Mouse (Mus musculus) neural tube, embryonic 12.5 days (tissue): Measurements from ENCODE around the gene Trmt1. TPM values are rescaled to one million over a fixed set of nuclear protein-coding genes. Genes with fewer than 3 reads are reported as not detected.
A peak's percentile ranks its signal among the peaks of the same experiment; 100 is the strongest.

ENCODE experiments used
- ATAC-seq: fragments of 200-750 bp; cut with Nextera tagmentation; 2 replicates; pipeline ENCODE4 v1.8.0; 2017; ENCODE audit warnings: low read depth, mild to moderate bottlenecking, moderate TSS enrichment, moderate library complexity; ENCODE audit not compliant: low FRiP score
- H3K27ac ChIP-seq: fragments of 300-500 bp; sonication (generic); 2 replicates; pipeline ENCODE4 v1.5.1; 2016
- H3K27me3 ChIP-seq: fragments of 300-500 bp; sonication (generic); replicated peaks from 2 replicates; pipeline ENCODE4 v1.6.1; 2016; ENCODE audit warnings: mild to moderate bottlenecking
- H3K36me3 ChIP-seq: fragments of 300-500 bp; sonication (generic); 2 replicates; pipeline ENCODE4 v1.6.1; 2016; ENCODE audit warnings: mild to moderate bottlenecking
- H3K4me1 ChIP-seq: fragments of 300-500 bp; sonication (generic); 2 replicates; pipeline ENCODE4 v1.6.1; 2016
- H3K4me2 ChIP-seq: fragments of 300-500 bp; sonication (generic); replicated peaks from 2 replicates; pipeline ENCODE4 v1.6.1; 2016; ENCODE audit warnings: mild to moderate bottlenecking
- H3K4me3 ChIP-seq: fragments of 300-500 bp; sonication (generic); 2 replicates; pipeline ENCODE4 v1.5.1; 2016
- H3K9ac ChIP-seq: fragments of 300-500 bp; sonication (generic); 2 replicates; pipeline ENCODE4 v1.6.1; 2016; ENCODE audit warnings: mild to moderate bottlenecking
- H3K9me3 ChIP-seq: fragments of 300-500 bp; sonication (generic); 2 replicates; pipeline ENCODE4 v1.6.1; 2016; ENCODE audit warnings: mild to moderate bottlenecking
- WGBS: fragments of 180-500 bp; shearing (Covaris S2); methylation state at CpG from one replicate; pipeline ENCODE4 v1.1.7; 2016; 5-methylcytosine and 5-hydroxymethylcytosine counted together
- polyA plus RNA-seq: library from polyadenylated mRNA; unstranded; fragments of >200 nt; fragmentation: Nextera tagmentation; extraction: Ambion mirVana; gene quantifications from 2 replicates; pipeline ENCODE4 v1.2.1, GENCODE M21; 2016

The Trmt1 gene
- polyA plus RNA-seq, 1 experiment from 2014 or later, result 58.5 TPM

DNA sequence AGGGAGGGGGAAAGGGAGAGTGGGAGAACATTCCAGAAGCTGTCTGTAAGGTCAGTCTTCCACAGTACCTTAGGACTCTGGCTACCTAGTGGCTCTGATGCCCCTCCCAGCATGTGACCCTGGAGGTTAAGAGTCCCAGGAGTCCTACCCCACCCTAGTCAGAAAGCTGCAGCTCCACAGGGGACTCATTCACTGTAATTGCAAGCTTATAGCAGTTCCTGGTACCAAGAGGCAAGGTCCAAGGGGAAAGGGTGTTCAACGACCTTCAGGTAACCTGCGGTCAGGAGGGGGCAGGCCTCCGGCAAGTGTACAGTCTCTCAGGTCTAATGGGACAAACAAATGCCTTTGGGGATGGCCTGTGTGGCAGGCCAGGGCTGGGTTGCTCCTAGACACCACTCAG is 35.9 kb upstream of the Trmt1 start:
- no peaks in the 10 kb centered on the region for H3K27me3 ChIP-seq
- H3K4me1 ChIP-seq, result peaks cover 24% of the 10 kb centered on the region
- H3K4me2 ChIP-seq, result no peak overlapping the region
- H3K9ac ChIP-seq, result no peak overlapping the region
- WGBS, result 31% methylated on average over 3 of the region's 3 CpGs
- no peak for ATAC-seq
- no peak overlapping the region for H3K4me3 ChIP-seq
- H3K9me3 ChIP-seq, result no peaks in the 10 kb centered on the region
- H3K27ac ChIP-seq, result no peak overlapping the region
- H3K36me3 ChIP-seq, result no peaks in the 10 kb centered on the region

DNA sequence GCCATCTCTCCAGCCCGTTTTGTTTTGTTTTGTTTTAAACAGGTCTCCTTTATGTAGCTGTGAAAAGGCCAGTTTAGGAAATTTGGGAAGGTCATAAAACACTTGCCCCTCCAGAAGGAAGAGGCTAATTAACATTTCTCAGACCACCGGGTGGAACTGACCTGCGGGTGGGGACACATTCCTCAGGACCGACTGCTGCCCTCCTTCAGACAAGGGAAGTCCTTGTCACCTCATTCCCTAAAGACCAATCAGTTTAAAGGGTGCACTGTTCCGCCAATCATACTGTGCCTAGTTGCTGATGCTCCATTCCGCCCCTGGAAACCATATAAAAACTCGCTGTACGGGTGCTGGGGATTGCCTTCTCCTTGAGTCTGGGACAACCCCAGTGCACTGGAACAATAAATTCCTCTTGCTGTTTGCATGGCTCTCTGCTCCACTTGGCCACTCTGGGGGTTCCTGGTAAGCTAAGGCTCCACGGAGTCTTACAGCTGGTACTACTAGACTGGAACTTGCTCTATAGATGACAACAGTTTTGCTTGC is 32.9 kb upstream of the Trmt1 start:
- Histone ChIP-seq H3K36me3 (no peaks in the 10 kb centered on the region), H3K27me3 (no peaks in the 10 kb centered on the region), H3K4me1 (peaks cover 35% of the 10 kb centered on the region), H3K9ac (no peak overlapping the region), H3K4me3 (no peak overlapping the region), H3K9me3 (no peaks in the 10 kb centered on the region), H3K27ac (no peak overlapping the region), H3K4me2 (no peak overlapping the region)
- ATAC-seq, result no peak
- WGBS, result 37% methylated on average over 9 of the region's 9 CpGs

DNA sequence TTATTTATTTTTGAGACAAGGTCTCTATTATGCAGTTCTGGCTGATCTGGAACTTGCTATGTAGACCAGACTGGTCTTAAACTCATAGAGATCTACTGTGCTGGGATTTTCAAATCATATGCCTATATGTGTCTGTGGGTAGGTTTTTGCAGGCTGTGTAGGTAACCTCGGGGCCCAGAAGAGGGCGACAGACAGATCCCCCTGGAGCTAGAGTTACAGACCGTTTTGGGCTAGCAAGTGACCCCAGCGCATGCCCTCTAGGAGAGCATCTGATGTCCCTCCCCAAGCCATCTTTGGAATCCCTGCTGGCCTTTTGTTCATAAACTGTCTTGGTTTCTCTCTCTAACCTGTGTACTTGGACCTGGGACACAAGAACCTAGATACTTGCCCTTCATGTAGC is 31.5 kb upstream of the Trmt1 start:
- no peak for ATAC-seq
- Histone ChIP-seq H3K4me3 (no peak overlapping the region), H3K9me3 (no peaks in the 10 kb centered on the region), H3K4me1 (peaks cover 37% of the 10 kb centered on the region), H3K36me3 (no peaks in the 10 kb centered on the region), H3K9ac (no peak overlapping the region), H3K27me3 (no peaks in the 10 kb centered on the region), H3K4me2 (peak overlapping the region; percentile 56), H3K27ac (0 out of 2 replicates have a peak overlapping the region, but pooled peaks have one; percentile 83)
- WGBS, result 51% methylated on average over 4 of the region's 4 CpGs

DNA sequence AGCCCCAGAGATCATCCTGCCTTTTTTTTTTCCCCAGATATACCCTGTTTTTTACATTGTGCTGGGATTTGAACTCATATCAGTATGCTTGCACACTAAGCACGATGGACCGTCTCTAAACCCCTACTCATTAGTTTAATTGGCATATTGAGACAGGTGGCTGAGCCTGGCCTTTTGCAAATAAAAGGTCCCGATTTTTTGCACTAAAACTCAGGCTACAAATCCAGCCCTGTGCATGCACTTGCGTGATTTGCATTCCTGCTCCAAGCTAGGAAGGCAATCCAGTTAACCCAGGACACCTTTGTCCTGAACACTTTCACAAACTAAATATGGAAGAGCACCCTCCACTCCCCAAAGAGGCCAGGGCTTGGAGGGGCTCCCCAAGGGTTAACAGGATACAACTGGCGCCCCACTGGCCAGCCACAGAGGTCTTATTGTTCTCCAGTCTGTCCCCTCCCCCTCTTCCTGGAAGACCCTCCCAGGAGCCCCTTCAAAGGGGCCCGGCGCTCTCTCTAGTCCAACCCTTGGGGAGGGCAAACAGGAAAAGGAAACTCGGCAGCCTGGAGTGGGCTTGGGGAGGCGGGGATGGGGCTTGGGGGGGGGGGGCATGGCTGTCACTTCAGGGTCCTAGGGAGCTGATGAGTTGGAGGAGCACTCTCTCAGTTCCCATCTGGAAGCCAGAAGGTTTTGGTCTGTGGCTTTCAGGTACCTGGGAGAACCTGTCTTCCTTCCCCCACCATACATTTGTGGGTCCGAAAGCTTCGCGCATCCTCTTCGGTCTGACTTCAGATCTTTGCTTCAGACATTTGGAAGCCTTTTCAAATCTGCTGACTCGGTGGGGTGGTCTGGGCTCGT is 30.5 kb upstream of the Trmt1 start:
- Histone ChIP-seq H3K4me3 (peak overlapping the region; percentile 29), H3K9me3 (no peaks in the 10 kb centered on the region), H3K4me2 (peak overlapping the region; percentile 56), H3K27me3 (no peaks in the 10 kb centered on the region), H3K9ac (peak overlapping the region; percentile 41), H3K4me1 (peaks cover 42% of the 10 kb centered on the region), H3K36me3 (no peaks in the 10 kb centered on the region), H3K27ac (peak overlapping the region; percentile 83)
- under 1% methylated on average over 15 of the region's 15 CpGs for WGBS
- peak; percentile 64 for ATAC-seq

- peak overlapping the region; percentile 83 for H3K27ac ChIP-seq
- no peaks in the 10 kb centered on the region for H3K36me3 ChIP-seq
- peak overlapping the region; percentile 41 for H3K9ac ChIP-seq
- under 1% methylated on average over 10 of the region's 10 CpGs for whole genome bisulfite sequencing
- peaks cover 43% of the 10 kb centered on the region for H3K4me1 ChIP-seq
- ATAC-seq, result peak; percentile 41
- no peaks in the 10 kb centered on the region for H3K27me3 ChIP-seq
- peak overlapping the region; percentile 29 for H3K4me3 ChIP-seq
- no peaks in the 10 kb centered on the region for H3K9me3 ChIP-seq
- peak overlapping the region; percentile 56 for H3K4me2 ChIP-seq
Measured at GRCm38 (mm10) chr8:84656191-84656525, 29.9 kb upstream of the Trmt1 start.

DNA sequence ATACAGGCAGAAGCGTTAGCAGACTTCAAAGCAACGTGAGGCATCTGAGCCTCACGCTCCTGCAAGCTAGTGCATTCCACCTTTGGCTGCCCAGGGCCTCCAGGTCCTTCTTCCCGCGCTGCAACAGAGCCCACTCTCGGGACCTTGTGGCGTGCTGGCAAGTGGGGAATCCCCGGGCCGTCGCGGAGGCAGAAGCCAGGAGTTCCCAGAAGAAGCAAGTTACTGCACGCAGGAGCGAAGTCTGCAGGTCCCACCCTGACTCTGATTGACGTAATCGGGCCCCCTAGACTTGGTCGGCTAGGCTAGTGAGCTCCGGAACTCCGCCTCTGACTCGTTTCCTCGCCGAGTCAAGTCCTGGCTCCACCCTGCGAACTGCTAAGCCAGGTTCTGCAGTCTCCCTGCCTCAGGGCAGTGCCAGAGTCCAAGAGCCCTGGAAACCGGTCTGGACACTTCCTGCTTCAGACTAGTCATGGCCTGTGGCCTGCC is 29.4 kb upstream of the Trmt1 start:
- no peaks in the 10 kb centered on the region for H3K27me3 ChIP-seq
- 0 out of 2 replicates have a peak, but pooled peaks have one; percentile 1 for ATAC-seq
- whole genome bisulfite sequencing, result 2% methylated on average over 23 of the region's 23 CpGs
- H3K4me1 ChIP-seq, result peaks cover 45% of the 10 kb centered on the region
- no peaks in the 10 kb centered on the region for H3K36me3 ChIP-seq
- H3K4me3 ChIP-seq, result peak overlapping the region; percentile 29
- H3K9me3 ChIP-seq, result no peaks in the 10 kb centered on the region
- H3K4me2 ChIP-seq, result peak overlapping the region; percentile 56
- H3K27ac ChIP-seq, result peak overlapping the region; percentile 83
- peak overlapping the region; percentile 41 for H3K9ac ChIP-seq

- H3K9me3 ChIP-seq, result no peaks in the 10 kb centered on the region
- peak overlapping the region; percentile 56 for H3K4me2 ChIP-seq
- ATAC-seq, result no peak
- no peaks in the 10 kb centered on the region for H3K36me3 ChIP-seq
- peak overlapping the region; percentile 29; the same call in 1 of the 2 replicates for H3K4me3 ChIP-seq
- no peak overlapping the region; the same call in 1 of the 2 replicates for H3K27ac ChIP-seq
- no peaks in the 10 kb centered on the region for H3K27me3 ChIP-seq
- peaks cover 45% of the 10 kb centered on the region for H3K4me1 ChIP-seq
- no peak overlapping the region for H3K9ac ChIP-seq
Measured at GRCm38 (mm10) chr8:84657203-84657602, 28.9 kb upstream of the Trmt1 start.

GRCm38 (mm10) chr8:84657680-84658079 is 28.4 kb upstream of the Trmt1 start:
- Histone ChIP-seq H3K4me3 (no peak overlapping the region), H3K4me1 (peaks cover 45% of the 10 kb centered on the region)

GRCm38 (mm10) chr8:84658951-84659350 is 27.2 kb upstream of the Trmt1 start:
- ATAC-seq, result no peak
- H3K9me3 ChIP-seq, result no peaks in the 10 kb centered on the region
- no peaks in the 10 kb centered on the region for H3K36me3 ChIP-seq
- no peak overlapping the region for H3K9ac ChIP-seq
- peaks cover 54% of the 10 kb centered on the region for H3K4me1 ChIP-seq
- H3K27ac ChIP-seq, result no peak overlapping the region
- H3K4me2 ChIP-seq, result no peak overlapping the region
- H3K27me3 ChIP-seq, result no peaks in the 10 kb centered on the region
- 78% methylated on average over 1 of the region's 1 CpGs for WGBS
- no peak overlapping the region for H3K4me3 ChIP-seq

More at GRCm38 (mm10) chr8:84657680-84658079, 28.4 kb upstream of the Trmt1 start:
- Histone ChIP-seq H3K27ac (no peak overlapping the region), H3K4me2 (no peak overlapping the region), H3K9me3 (no peaks in the 10 kb centered on the region), H3K9ac (no peak overlapping the region), H3K27me3 (no peaks in the 10 kb centered on the region), H3K36me3 (no peaks in the 10 kb centered on the region)
- no peak for ATAC-seq
- WGBS, result 58% methylated on average over 4 of the region's 4 CpGs

GRCm38 (mm10) chr8:84659936-84660818 is 25.9 kb upstream of the Trmt1 start:
- H3K9ac ChIP-seq, result peak overlapping the region; percentile 91
- H3K4me1 ChIP-seq, result peaks cover 49% of the 10 kb centered on the region
- H3K27me3 ChIP-seq, result no peaks in the 10 kb centered on the region
- no peak for ATAC-seq
- 0 out of 2 replicates have a peak overlapping the region, but pooled peaks have one; percentile 17 for H3K27ac ChIP-seq
- H3K4me3 ChIP-seq, result peak overlapping the region; percentile 78
- peak overlapping the region; percentile 94 for H3K4me2 ChIP-seq
- H3K9me3 ChIP-seq, result no peaks in the 10 kb centered on the region
- WGBS, result 1% methylated on average over 33 of the region's 33 CpGs
- no peaks in the 10 kb centered on the region for H3K36me3 ChIP-seq

DNA sequence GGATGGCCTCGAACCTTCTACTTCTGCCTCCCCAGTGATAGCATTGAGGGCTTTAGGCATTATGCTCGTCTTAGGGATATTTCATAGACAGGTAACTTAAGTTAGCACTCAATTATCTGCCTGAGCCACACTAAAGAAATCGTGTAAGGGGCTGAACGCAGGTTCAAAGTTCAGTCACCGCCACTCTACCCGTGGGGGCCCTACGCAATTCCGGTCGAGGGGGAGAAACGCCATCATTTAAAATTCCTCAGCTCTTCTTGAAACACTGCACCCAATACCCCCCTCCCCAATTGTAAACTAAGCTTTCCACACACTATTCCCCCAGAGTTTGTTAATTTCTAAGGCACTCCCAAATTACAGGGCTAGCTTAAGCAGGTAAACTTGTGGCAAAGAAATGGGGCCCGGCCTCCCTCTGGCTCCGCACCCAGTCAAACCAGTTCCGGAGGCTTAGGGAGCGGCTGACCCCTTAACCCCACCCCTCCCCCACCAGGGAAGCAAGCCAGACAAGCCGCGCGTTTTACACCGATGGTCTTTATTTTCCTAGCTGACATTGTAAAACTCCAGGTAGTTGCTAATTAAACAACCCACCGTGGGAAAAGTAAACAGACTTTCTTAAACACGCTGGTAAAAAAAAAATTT is 25.2 kb upstream of the Trmt1 start:
- peak overlapping the region; percentile 94 for H3K4me2 ChIP-seq
- WGBS, result under 1% methylated on average over 20 of the region's 20 CpGs
- ATAC-seq, result no peak
- H3K9me3 ChIP-seq, result no peaks in the 10 kb centered on the region
- peak overlapping the region; percentile 91 for H3K9ac ChIP-seq
- H3K4me3 ChIP-seq, result peak overlapping the region; percentile 78
- H3K4me1 ChIP-seq, result peaks cover 49% of the 10 kb centered on the region
- H3K36me3 ChIP-seq, result no peaks in the 10 kb centered on the region
- no peaks in the 10 kb centered on the region for H3K27me3 ChIP-seq
- H3K27ac ChIP-seq, result no peak overlapping the region
